Mouse (Mus musculus): Measurements from ENCODE around the gene Ptgdr2.

DNA sequence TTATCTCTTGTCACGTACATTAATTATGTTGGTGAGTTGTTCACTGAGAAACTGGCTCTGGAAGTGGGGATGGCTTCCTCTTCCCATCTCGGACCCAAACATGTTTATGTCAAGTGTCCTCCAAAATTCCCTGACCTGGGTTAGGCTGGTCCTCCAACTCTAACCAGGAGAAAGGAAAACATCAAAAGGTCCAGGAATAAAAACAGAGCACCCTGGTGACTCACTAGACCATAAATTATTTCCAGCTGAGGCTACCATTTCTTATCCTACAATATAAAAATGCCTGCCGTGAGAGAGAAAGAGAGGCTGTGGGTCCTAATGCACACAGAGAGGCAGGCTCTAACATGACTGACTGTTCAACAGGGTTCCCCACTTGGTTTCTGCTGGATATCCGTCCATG lies 12.7 kb upstream of the Ptgdr2 start:
- no peak for TF ChIP-seq CTCF (IDR thresholded peaks at IDR 0.05; ENCODE audit: low read depth)
- no peak for TF ChIP-seq EP300 (IDR thresholded peaks at IDR 0.05; ENCODE audit: low read depth)

Measured in liver, embryonic 14.5 days (tissue).